Mouse (Mus musculus): ENCODE measurements at regions not wholly inside any gene's neighbourhood (a gene's known extent, or its start where the extent isn't known, plus 50 kb on each side); places are given as distances from the start of the nearest gene placed in this dataset.

GRCm38 (mm10) chr11:20917483-20917882 is 86.6 kb upstream of the Lgalsl start:
- Histone ChIP-seq H3K9me3 (ENCODE audit: control insufficient read depth, low read length) (no peaks in the 10 kb centered on the region), H3K27ac (replicated peaks; ENCODE audit: low read depth, low read length) (no peak overlapping the region), H3K4me1 (ENCODE audit: control insufficient read depth, insufficient read depth, low read length) (peaks cover 28% of the 10 kb centered on the region), H3K4me3 (replicated peaks; ENCODE audit: low read length) (no peak overlapping the region), H3K4me2 (replicated peaks; ENCODE audit: low read depth, low read length, severe bottlenecking) (no peak overlapping the region), H3K36me3 (ENCODE audit: control insufficient read depth, insufficient read depth, low read length) (no peaks in the 10 kb centered on the region), H3K27me3 (ENCODE audit: control insufficient read depth, insufficient read depth, low read length) (no peaks in the 10 kb centered on the region), H3K9ac (ENCODE audit: low read depth, low read length, severe bottlenecking) (no peak overlapping the region)
- DNase-seq (ENCODE audit: low spot score) (no peak), ATAC-seq (ENCODE audit: low FRiP score, low read depth) (no peak)
- 48% methylated on average over 5 of the region's 5 CpGs for WGBS
- TF ChIP-seq POLR2A (IDR thresholded peaks at IDR 0.05; ENCODE audit: borderline replicate concordance, extremely low read depth, insufficient read depth, insufficient read length), result no peak

- Histone ChIP-seq H3K27ac (replicated peaks; ENCODE audit: low read depth, low read length) (no peak overlapping the region), H3K4me1 (ENCODE audit: control insufficient read depth, insufficient read depth, low read length) (peaks cover 3% of the 10 kb centered on the region; the same call in 1 of the 2 replicates), H3K36me3 (ENCODE audit: control insufficient read depth, insufficient read depth, low read length) (no peaks in the 10 kb centered on the region), H3K9ac (ENCODE audit: low read depth, low read length, severe bottlenecking) (no peak overlapping the region), H3K9me3 (ENCODE audit: control insufficient read depth, low read length) (no peaks in the 10 kb centered on the region), H3K4me2 (replicated peaks; ENCODE audit: low read depth, low read length, severe bottlenecking) (no peak overlapping the region), H3K4me3 (replicated peaks; ENCODE audit: low read length) (no peak overlapping the region), H3K27me3 (ENCODE audit: control insufficient read depth, insufficient read depth, low read length) (no peaks in the 10 kb centered on the region)
- 61% methylated on average over 6 of the region's 6 CpGs for WGBS
- TF ChIP-seq POLR2A (IDR thresholded peaks at IDR 0.05; ENCODE audit: borderline replicate concordance, extremely low read depth, insufficient read depth, insufficient read length), result no peak
- DNase-seq (ENCODE audit: low spot score) (no peak), ATAC-seq (ENCODE audit: low FRiP score, low read depth) (no peak)
Observed at GRCm38 (mm10) chr11:20923115-20923514, 92.3 kb upstream of the Lgalsl start.

- Histone ChIP-seq H3K4me3 (replicated peaks; ENCODE audit: low read length) (no peak overlapping the region), H3K9ac (ENCODE audit: low read depth, low read length, severe bottlenecking) (no peak overlapping the region), H3K36me3 (ENCODE audit: control insufficient read depth, insufficient read depth, low read length) (no peaks in the 10 kb centered on the region), H3K4me1 (ENCODE audit: control insufficient read depth, insufficient read depth, low read length) (no peaks in the 10 kb centered on the region), H3K27ac (replicated peaks; ENCODE audit: low read depth, low read length) (no peak overlapping the region), H3K27me3 (ENCODE audit: control insufficient read depth, insufficient read depth, low read length) (no peaks in the 10 kb centered on the region), H3K4me2 (replicated peaks; ENCODE audit: low read depth, low read length, severe bottlenecking) (no peak overlapping the region), H3K9me3 (ENCODE audit: control insufficient read depth, low read length) (no peaks in the 10 kb centered on the region)
- TF ChIP-seq POLR2A (IDR thresholded peaks at IDR 0.05; ENCODE audit: borderline replicate concordance, extremely low read depth, insufficient read depth, insufficient read length), result no peak
- DNase-seq (ENCODE audit: low spot score) (no peak), ATAC-seq (ENCODE audit: low FRiP score, low read depth) (no peak)
- WGBS, result 62% methylated on average over 1 of the region's 1 CpGs
Observed at GRCm38 (mm10) chr11:20929426-20929825, 98.6 kb upstream of the Lgalsl start.

- no peak for TF ChIP-seq POLR2A (IDR thresholded peaks at IDR 0.05; ENCODE audit: borderline replicate concordance, extremely low read depth, insufficient read depth, insufficient read length)
- H3K4me1 ChIP-seq (ENCODE audit: control insufficient read depth, insufficient read depth, low read length), result no peaks in the 10 kb centered on the region
- no peak overlapping the region for H3K4me2 ChIP-seq (replicated peaks; ENCODE audit: low read depth, low read length, severe bottlenecking)
- DNase-seq (ENCODE audit: low spot score) (no peak), ATAC-seq (ENCODE audit: low FRiP score, low read depth) (no peak)
- no peak overlapping the region for H3K4me3 ChIP-seq (replicated peaks; ENCODE audit: low read length)
- no peaks in the 10 kb centered on the region for H3K36me3 ChIP-seq (ENCODE audit: control insufficient read depth, insufficient read depth, low read length)
- H3K27me3 ChIP-seq (ENCODE audit: control insufficient read depth, insufficient read depth, low read length), result no peaks in the 10 kb centered on the region
- H3K9ac ChIP-seq (ENCODE audit: low read depth, low read length, severe bottlenecking), result no peak overlapping the region
- WGBS, result 52% methylated on average over 2 of the region's 2 CpGs
- no peaks in the 10 kb centered on the region for H3K9me3 ChIP-seq (ENCODE audit: control insufficient read depth, low read length)
- no peak overlapping the region for H3K27ac ChIP-seq (replicated peaks; ENCODE audit: low read depth, low read length)
Observed at GRCm38 (mm10) chr11:20930045-20930444, 99.2 kb upstream of the Lgalsl start.

- no peak overlapping the region for H3K9ac ChIP-seq (ENCODE audit: low read depth, low read length, severe bottlenecking)
- H3K27ac ChIP-seq (replicated peaks; ENCODE audit: low read depth, low read length), result no peak overlapping the region
- DNase-seq (ENCODE audit: low spot score) (no peak), ATAC-seq (ENCODE audit: low FRiP score, low read depth) (no peak)
- H3K27me3 ChIP-seq (ENCODE audit: control insufficient read depth, insufficient read depth, low read length), result no peaks in the 10 kb centered on the region
- 92% methylated on average over 5 of the region's 5 CpGs for WGBS
- H3K36me3 ChIP-seq (ENCODE audit: control insufficient read depth, insufficient read depth, low read length), result no peaks in the 10 kb centered on the region
- H3K4me1 ChIP-seq (ENCODE audit: control insufficient read depth, insufficient read depth, low read length), result no peaks in the 10 kb centered on the region
- H3K4me2 ChIP-seq (replicated peaks; ENCODE audit: low read depth, low read length, severe bottlenecking), result no peak overlapping the region
- H3K4me3 ChIP-seq (replicated peaks; ENCODE audit: low read length), result no peak overlapping the region
- no peak for TF ChIP-seq POLR2A (IDR thresholded peaks at IDR 0.05; ENCODE audit: borderline replicate concordance, extremely low read depth, insufficient read depth, insufficient read length)
- H3K9me3 ChIP-seq (ENCODE audit: control insufficient read depth, low read length), result no peaks in the 10 kb centered on the region
Observed at GRCm38 (mm10) chr11:20930573-20930972, 99.7 kb upstream of the Lgalsl start.

Data from limb, embryonic 14.5 days (tissue).